Comparison of ENCODE assay signal across 8 mouse cellular contexts in the genomic region with DNA sequence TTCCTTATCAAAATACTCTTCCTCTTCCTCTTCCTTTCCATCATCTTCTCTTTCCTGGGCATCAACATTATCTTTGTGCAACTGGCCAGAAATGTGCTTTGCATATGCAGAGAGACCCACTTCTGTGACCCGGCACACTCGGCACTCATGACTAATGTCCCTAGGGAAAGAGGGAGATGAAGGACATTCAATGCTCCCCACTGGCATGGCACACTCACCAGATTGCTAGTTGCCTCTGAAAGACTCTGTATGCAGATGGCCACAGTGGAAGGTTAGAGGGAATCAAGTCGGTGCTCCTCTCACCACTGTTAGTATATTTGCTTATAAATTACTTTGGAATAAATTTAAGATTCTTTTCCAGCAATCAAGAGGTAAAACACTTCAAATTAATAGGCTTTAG. TPM values are rescaled to one million over a fixed set of nuclear protein-coding genes. Genes with fewer than 3 reads are reported as not detected.
DNase-seq lines count a peak whose midpoint lies in the region; ATAC-seq and TF ChIP-seq lines count a peak whose summit lies in the region.

No protein-coding gene starts in this region.

- 81% methylated on average over 3 of the region's 3 CpGs for WGBS in kidney, embryonic 14.5 days
- 59% methylated on average over 3 of the region's 3 CpGs for WGBS in embryonic facial prominence, embryonic 15.5 days
- 19% methylated on average over 3 of the region's 3 CpGs for WGBS in hindbrain, postnatal 0 days

- no peak for TF ChIP-seq CTCF in hindbrain, postnatal 0 days (IDR thresholded peaks at IDR 0.05; ENCODE audit: low read depth)

- no peak for ATAC-seq in kidney, embryonic 14.5 days (ENCODE audit: low FRiP score, low TSS enrichment)
- ATAC-seq in embryonic facial prominence, embryonic 15.5 days (ENCODE audit: insufficient number of reproducible peaks, low FRiP score, low TSS enrichment, low read depth): no peak
- 0 out of 2 replicates have a peak, but pooled peaks have one; percentile 53 for ATAC-seq in hindbrain, postnatal 0 days
- ATAC-seq in inflammation-experienced regulatory T-cells, adult 6 months: no peak

- DNase-seq in kidney, postnatal 25 days: no peak
- DNase-seq in ES-E14 (ENCODE audit: low read depth, low spot score) (no peak), adipocyte (ENCODE audit: low spot score) (no peak)
- DNase-seq in hindbrain, postnatal 0 days (ENCODE audit: low spot score): peak; percentile 23
- no peak for DNase-seq in right cerebral cortex, postnatal 14 days

- H3K27me3 ChIP-seq in kidney, embryonic 14.5 days (ENCODE audit: control insufficient read depth, insufficient read depth, low read length): no peaks in the 10 kb centered on the region
- no peaks in the 10 kb centered on the region for H3K27me3 ChIP-seq in embryonic facial prominence, embryonic 15.5 days
- no peaks in the 10 kb centered on the region for H3K27me3 ChIP-seq in hindbrain, postnatal 0 days (ENCODE audit: insufficient read depth, low read length)

- 0 out of 2 replicates have a peak overlapping the region, but pooled peaks have one; percentile 3 for H3K4me2 ChIP-seq in kidney, embryonic 14.5 days (replicated peaks; ENCODE audit: low read depth, low read length)
- no peak overlapping the region for H3K4me2 ChIP-seq in embryonic facial prominence, embryonic 15.5 days (replicated peaks)
- H3K4me2 ChIP-seq in hindbrain, postnatal 0 days (ENCODE audit: low read depth, low read length): peak overlapping the region; percentile 36

- no peak overlapping the region for H3K9ac ChIP-seq in kidney, embryonic 14.5 days (ENCODE audit: low read depth, low read length)
- no peak overlapping the region for H3K9ac ChIP-seq in ES-E14 (ENCODE audit: insufficient read depth, low read depth, low read length, poor library complexity, severe bottlenecking)
- H3K9ac ChIP-seq in embryonic facial prominence, embryonic 15.5 days: no peak overlapping the region
- H3K9ac ChIP-seq in hindbrain, postnatal 0 days (replicated peaks; ENCODE audit: low read length): no peak overlapping the region

- peak overlapping the region; percentile 59; the same call in 1 of the 2 replicates for H3K27ac ChIP-seq in kidney, embryonic 14.5 days (ENCODE audit: low read depth, low read length)
- 0 out of 2 replicates have a peak overlapping the region, but pooled peaks have one; percentile 31 for H3K27ac ChIP-seq in ES-E14 (ENCODE audit: insufficient read depth, low read depth, low read length, poor library complexity, severe bottlenecking)
- peak overlapping the region; percentile 75 for H3K27ac ChIP-seq in embryonic facial prominence, embryonic 15.5 days (replicated peaks)
- peak overlapping the region; percentile 37; the same call in 1 of the 2 replicates for H3K27ac ChIP-seq in hindbrain, postnatal 0 days

- peaks cover 4% of the 10 kb centered on the region; the same call in 1 of the 2 replicates for H3K4me1 ChIP-seq in kidney, embryonic 14.5 days (ENCODE audit: control insufficient read depth, insufficient read depth, low read length)
- no peaks in the 10 kb centered on the region; a peak in 1 of 4 replicates for H3K4me1 ChIP-seq in ES-E14 (ENCODE audit: control insufficient read depth in 2 of 2, insufficient read depth in 2 of 2, low read length in 2 of 2, poor library complexity in 1 of 2)
- H3K4me1 ChIP-seq in embryonic facial prominence, embryonic 15.5 days: peaks cover 14% of the 10 kb centered on the region
- H3K4me1 ChIP-seq in hindbrain, postnatal 0 days (ENCODE audit: insufficient read depth, low read length): peaks cover 7% of the 10 kb centered on the region

- no peaks in the 10 kb centered on the region for H3K9me3 ChIP-seq in kidney, embryonic 14.5 days (ENCODE audit: control insufficient read depth, low read length)
- H3K9me3 ChIP-seq in ES-E14 (ENCODE audit: control insufficient read depth, insufficient read depth, low read depth, low read length): no peaks in the 10 kb centered on the region
- no peaks in the 10 kb centered on the region for H3K9me3 ChIP-seq in embryonic facial prominence, embryonic 15.5 days (replicated peaks)
- H3K9me3 ChIP-seq in hindbrain, postnatal 0 days (ENCODE audit: low read length): no peaks in the 10 kb centered on the region

- no peak overlapping the region for H3K4me3 ChIP-seq in kidney, embryonic 14.5 days (ENCODE audit: low read length)
- no peak overlapping the region for H3K4me3 ChIP-seq in ES-E14 (ENCODE audit: insufficient read depth in 1 of 2, low read depth in 1 of 2, low read length in 2 of 2, poor library complexity in 1 of 2, severe bottlenecking in 1 of 2)
- peak overlapping the region; percentile 20; the same call in 1 of the 2 replicates for H3K4me3 ChIP-seq in embryonic facial prominence, embryonic 15.5 days (replicated peaks)
- no peak overlapping the region for H3K4me3 ChIP-seq in hindbrain, postnatal 0 days (ENCODE audit: low read length)

- H3K36me3 ChIP-seq in kidney, embryonic 14.5 days (ENCODE audit: control insufficient read depth, insufficient read depth, low read length): peaks cover 30% of the 10 kb centered on the region
- peaks cover 14% of the 10 kb centered on the region for H3K36me3 ChIP-seq in ES-E14 (ENCODE audit: control insufficient read depth, insufficient read depth, low read length, poor library complexity, severe bottlenecking)
- H3K36me3 ChIP-seq in embryonic facial prominence, embryonic 15.5 days: peaks cover 26% of the 10 kb centered on the region
- peaks cover 12% of the 10 kb centered on the region; the same call in 1 of the 2 replicates for H3K36me3 ChIP-seq in hindbrain, postnatal 0 days (ENCODE audit: insufficient read depth, low read length)

- in situ Hi-C loops in ES-E14 (cut with MboI; ENCODE audit: low sequenced_read_pairs in 2 of 2, unreplicated experiment in 2 of 2): no loop called here

TF ChIP-seq in ES-E14, 5 proteins besides CTCF, POLR2A, EP300 and RAD21:
- no peak for TF ChIP-seq MAFK (IDR thresholded peaks at IDR 0.05; ENCODE audit: insufficient read depth, low read depth, low read length)
- TF ChIP-seq CHD2 (IDR thresholded peaks at IDR 0.05; ENCODE audit: low read depth, low read length): no peak
- no peak for TF ChIP-seq ZC3H11A (IDR thresholded peaks at IDR 0.05; ENCODE audit: borderline replicate concordance, low read depth, low read length)
- TF ChIP-seq ZNF384 (IDR thresholded peaks at IDR 0.05; ENCODE audit: low read depth, low read length): no peak
- TF ChIP-seq HCFC1 (IDR thresholded peaks at IDR 0.05; ENCODE audit: borderline replicate concordance, insufficient read depth, low read length): no peak

RNA-seq across cellular contexts. Expression of gene Zfp106, which starts 24.3 kb away (rescaled TPM):
- 52.9 and 69.6 TPM in 2 replicates for polyA plus RNA-seq in kidney, embryonic 14.5 days (2014; fragmentation: Nextera tagmentation; extraction: Ambion mirVana)
- 117 and 119 TPM in 2 replicates for total RNA-seq in ES-E14 (2012; rRNA removed)
- polyA plus RNA-seq in embryonic facial prominence, embryonic 15.5 days (2015; fragmentation: Nextera tagmentation; extraction: Ambion mirVana): 46.6 and 51.3 TPM in 2 replicates
- total RNA-seq in hindbrain, postnatal 0 days (2014; rRNA removed): 58.9 and 61.5 TPM in 2 replicates
- polyA plus RNA-seq in hindbrain, postnatal 0 days (2015; fragmentation: Nextera tagmentation; extraction: Ambion mirVana): 40.3 and 41.6 TPM in 2 replicates
- polyA plus RNA-seq in inflammation-experienced regulatory T-cells, adult 6 months (2017; shearing (Covaris generic)): 10 to 100 TPM; 23.8 to 29.5 (median 28.5) TPM

RNA-seq across cellular contexts. Expression of gene Snap23, which starts 28.1 kb away (rescaled TPM):
- polyA plus RNA-seq in kidney, embryonic 14.5 days (2014; fragmentation: Nextera tagmentation; extraction: Ambion mirVana): 46.0 and 61.0 TPM in 2 replicates
- 29.8 and 40.0 TPM in 2 replicates for total RNA-seq in ES-E14 (2012; rRNA removed)
- polyA plus RNA-seq in embryonic facial prominence, embryonic 15.5 days (2015; fragmentation: Nextera tagmentation; extraction: Ambion mirVana): 50.7 and 51.0 TPM in 2 replicates
- 14.7 and 20.7 TPM in 2 replicates for total RNA-seq in hindbrain, postnatal 0 days (2014; rRNA removed)
- 10.7 and 13.1 TPM in 2 replicates for polyA plus RNA-seq in hindbrain, postnatal 0 days (2015; fragmentation: Nextera tagmentation; extraction: Ambion mirVana)
- polyA plus RNA-seq in inflammation-experienced regulatory T-cells, adult 6 months (2017; shearing (Covaris generic)): 10 to 100 TPM; 54.6 to 67.1 (median 58.2) TPM
